Mouse (Mus musculus) erythroblast, embryonic 14.5 days (primary cell): Measurements from ENCODE around the gene 4933434E20Rik. TPM values are rescaled to one million over a fixed set of nuclear protein-coding genes. Genes with fewer than 3 reads are reported as not detected.
A peak's percentile ranks its signal among the peaks of the same experiment; 100 is the strongest.

ENCODE experiments used
- H3K27me3 ChIP-seq: 2 replicates; pipeline ENCODE4 v1.6.1; 2012; ENCODE audit warnings: inconsistent platforms; ENCODE audit not compliant: control insufficient read depth
- H3K36me3 ChIP-seq: 2 replicates; pipeline ENCODE4 v1.6.1; 2012; ENCODE audit warnings: mild to moderate bottlenecking, inconsistent platforms; ENCODE audit not compliant: control insufficient read depth
- H3K4me1 ChIP-seq: 2 replicates; pipeline ENCODE4 v1.6.1; 2012; ENCODE audit warnings: inconsistent platforms; ENCODE audit not compliant: control insufficient read depth
- H3K4me3 ChIP-seq: replicated peaks from 2 replicates; pipeline ENCODE3; 2012; ENCODE audit warnings: moderate library complexity, mild to moderate bottlenecking, inconsistent platforms
- H3K9me3 ChIP-seq: 2 replicates; pipeline ENCODE4 v1.6.1; 2012; ENCODE audit warnings: low read length, inconsistent platforms, mixed read lengths; ENCODE audit not compliant: control insufficient read depth
- GATA1 ChIP-seq: IDR thresholded peaks from 2 replicates; pipeline ENCODE4 v1.6.1; 2012; ENCODE audit warnings: low read length, inconsistent platforms, mixed read lengths
- TAL1 ChIP-seq: IDR thresholded peaks from 3 replicates; pipeline ENCODE4 v1.6.1; 2012; ENCODE audit warnings: low read length, inconsistent platforms, mixed read lengths
- polyA plus RNA-seq: library from polyadenylated mRNA; stranded (reverse); fragments of >175 nt; gene quantifications from 2 replicates; pipeline ENCODE4 v1.2.3, GENCODE M21; 2012

Gene 4933434E20Rik
- 0.43 and 0.89 TPM in 2 replicates for polyA plus RNA-seq

DNA sequence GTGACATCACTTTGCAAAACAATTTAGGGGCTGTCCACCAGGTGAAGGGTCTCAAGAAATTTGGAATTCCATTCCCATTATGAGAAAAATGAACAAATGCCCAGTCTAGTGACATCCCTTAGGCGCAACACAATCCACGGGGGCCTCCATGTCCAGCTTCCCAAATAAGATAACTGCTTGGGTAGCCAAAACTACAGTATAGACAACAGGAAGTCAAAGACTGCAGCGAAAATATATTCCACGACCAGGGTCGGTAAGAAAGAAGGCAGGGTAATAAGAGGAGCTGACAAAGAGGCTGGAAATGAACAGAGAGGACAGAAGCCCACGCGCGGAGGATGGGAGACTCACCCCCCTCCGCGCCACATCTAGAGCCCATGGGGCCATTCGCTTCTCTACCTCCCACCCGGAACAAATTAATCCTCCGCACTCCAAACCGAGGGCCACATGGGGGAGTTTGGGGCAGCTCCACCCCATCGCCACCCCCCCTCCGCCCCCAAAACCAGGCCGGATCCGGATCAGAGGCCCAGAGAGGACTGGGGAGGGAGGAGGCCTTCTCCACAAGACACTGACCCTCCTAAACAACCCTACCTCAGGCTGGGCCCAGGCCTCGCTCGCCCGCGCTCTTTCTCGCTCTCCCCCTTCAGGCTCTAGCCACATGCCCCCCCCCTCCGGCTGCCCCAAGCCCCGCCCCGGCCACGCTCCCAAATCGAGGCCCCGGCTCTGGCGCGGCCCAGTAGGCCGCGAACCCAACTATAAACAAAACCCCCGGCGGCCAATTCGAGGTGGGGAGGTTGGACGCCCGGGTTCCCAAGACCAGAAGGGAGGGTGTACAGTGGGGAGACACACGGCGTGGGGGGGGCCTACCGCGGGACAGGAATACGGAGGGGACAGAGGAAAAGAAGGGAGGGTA, at the start of gene 4933434E20Rik:
Gene 4933434E20Rik, plus strand, starts transcription at position 196 of the 910 bp plus-strand sequence.
- Histone ChIP-seq H3K27me3 (no peaks in the 10 kb centered on the region), H3K4me3 (peak within 1 kb of the TSS; percentile 93), H3K4me1 (peaks cover 41% of the 10 kb centered on the region), H3K9me3 (no peaks in the 10 kb centered on the region), H3K36me3 (peaks cover 49% of the 10 kb centered on the region)
- TF ChIP-seq TAL1 (no peak), GATA1 (no peak)

DNA sequence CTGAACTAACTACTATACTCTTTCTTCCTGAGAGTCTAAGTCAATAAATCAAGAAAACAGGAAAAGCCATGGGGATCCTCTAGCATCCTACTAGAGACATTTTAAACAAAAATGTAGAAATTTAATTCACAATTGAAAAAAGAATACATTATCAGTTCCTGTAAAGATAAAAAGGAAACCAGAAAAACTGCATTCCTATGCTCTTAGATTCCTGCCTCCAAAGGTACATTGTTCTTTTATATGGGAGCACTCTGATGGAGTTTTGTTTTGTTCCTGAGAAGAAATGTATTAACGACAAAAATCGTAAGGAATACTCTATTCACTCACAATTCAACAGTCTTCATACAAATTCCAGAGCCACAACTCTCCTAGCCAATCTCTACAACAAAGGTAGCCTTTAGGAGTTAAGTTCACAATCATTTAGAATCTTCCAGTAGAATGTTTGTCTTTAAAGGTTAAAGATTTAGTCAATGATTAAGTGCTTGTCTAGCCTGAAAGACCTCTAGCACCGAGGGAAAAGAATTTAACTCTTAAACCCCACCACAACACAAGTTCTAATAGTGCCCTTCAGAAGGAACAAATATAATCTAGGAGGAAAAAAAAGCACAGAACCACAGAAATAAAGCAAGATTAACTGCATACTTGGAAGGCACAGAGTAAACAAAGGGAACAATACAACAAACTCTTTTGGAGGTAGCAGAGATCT, 47.2 kb upstream of the 4933434E20Rik start:
- Histone ChIP-seq H3K4me1 (peaks cover 4% of the 10 kb centered on the region), H3K27me3 (no peaks in the 10 kb centered on the region), H3K36me3 (peaks cover 88% of the 10 kb centered on the region), H3K9me3 (no peaks in the 10 kb centered on the region), H3K4me3 (no peak overlapping the region)
- no peak for TF ChIP-seq GATA1
- TF ChIP-seq TAL1, result no peak

DNA sequence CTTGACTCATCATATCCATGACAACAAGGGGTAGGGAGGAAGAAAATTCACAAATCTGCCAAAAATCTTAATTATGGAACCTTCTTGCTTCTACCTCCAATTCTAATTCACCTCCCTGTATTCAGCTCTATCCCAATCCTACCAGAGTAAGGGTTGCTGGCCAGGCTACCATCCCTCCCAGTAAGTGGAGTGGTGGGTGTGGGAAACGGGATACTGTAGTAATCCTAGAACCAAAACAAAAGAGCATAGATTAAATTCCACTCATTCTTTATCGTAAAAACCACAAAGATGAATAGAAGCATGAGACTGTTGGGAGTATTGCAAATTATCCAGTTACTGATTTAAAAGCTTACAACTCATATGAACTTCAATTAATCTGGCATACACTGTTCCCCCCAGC, 41.1 kb upstream of the 4933434E20Rik start:
- H3K27me3 ChIP-seq, result no peaks in the 10 kb centered on the region
- no peaks in the 10 kb centered on the region for H3K4me1 ChIP-seq
- no peak overlapping the region for H3K4me3 ChIP-seq
- H3K9me3 ChIP-seq, result no peaks in the 10 kb centered on the region
- TF ChIP-seq GATA1 (no peak), TAL1 (no peak)
- H3K36me3 ChIP-seq, result peaks cover 99% of the 10 kb centered on the region

DNA sequence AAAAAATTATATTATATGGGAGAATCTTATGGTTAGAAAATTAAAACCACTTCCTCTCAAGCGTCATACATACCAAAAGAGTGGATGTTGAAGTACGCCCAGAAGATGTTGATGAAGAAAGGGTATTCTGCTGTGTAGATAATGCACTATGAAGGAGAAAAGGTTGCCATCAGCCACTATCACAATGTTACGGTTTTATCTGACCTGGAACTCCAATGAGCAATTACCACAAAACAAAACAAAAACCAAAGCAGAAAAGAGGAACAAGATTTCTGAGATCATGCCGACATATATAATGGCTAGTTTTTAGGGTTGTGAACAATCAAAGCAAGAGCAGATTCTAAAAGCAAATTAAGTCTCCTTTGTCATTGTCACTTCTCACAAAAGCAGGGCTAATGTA, 34.8 kb upstream of the 4933434E20Rik start:
- Histone ChIP-seq H3K9me3 (no peaks in the 10 kb centered on the region), H3K4me1 (no peaks in the 10 kb centered on the region)

DNA sequence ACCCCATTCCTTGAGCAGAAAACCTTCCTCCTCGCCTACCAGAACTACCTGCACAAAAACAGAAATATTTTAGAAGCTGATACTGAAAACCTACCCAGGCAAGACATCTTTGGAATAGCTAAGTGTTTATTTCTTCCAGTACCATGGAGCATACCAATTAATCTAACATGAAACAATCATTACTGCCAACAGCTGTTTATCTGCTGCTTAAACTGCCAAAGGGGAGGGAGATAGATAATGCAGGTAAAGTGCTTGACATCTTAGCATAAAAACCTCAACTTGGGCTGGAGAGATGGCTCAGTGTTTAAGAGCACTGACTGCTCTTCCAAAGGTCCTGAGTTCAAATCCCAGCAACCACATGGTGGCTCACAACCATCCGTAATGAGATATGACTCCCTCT, 16.8 kb upstream of the 4933434E20Rik start:
- TF ChIP-seq GATA1, result no peak
- TF ChIP-seq TAL1, result no peak
- Histone ChIP-seq H3K27me3 (no peaks in the 10 kb centered on the region), H3K4me1 (no peaks in the 10 kb centered on the region; the same call in 1 of the 2 replicates), H3K4me3 (no peak overlapping the region), H3K9me3 (no peaks in the 10 kb centered on the region), H3K36me3 (peaks cover 97% of the 10 kb centered on the region)

More for the DNA sequence above, 34.8 kb upstream of the 4933434E20Rik start:
- TF ChIP-seq TAL1, result no peak
- no peak for TF ChIP-seq GATA1
- Histone ChIP-seq H3K36me3 (peaks cover 100% of the 10 kb centered on the region), H3K27me3 (no peaks in the 10 kb centered on the region), H3K4me3 (no peak overlapping the region)

DNA sequence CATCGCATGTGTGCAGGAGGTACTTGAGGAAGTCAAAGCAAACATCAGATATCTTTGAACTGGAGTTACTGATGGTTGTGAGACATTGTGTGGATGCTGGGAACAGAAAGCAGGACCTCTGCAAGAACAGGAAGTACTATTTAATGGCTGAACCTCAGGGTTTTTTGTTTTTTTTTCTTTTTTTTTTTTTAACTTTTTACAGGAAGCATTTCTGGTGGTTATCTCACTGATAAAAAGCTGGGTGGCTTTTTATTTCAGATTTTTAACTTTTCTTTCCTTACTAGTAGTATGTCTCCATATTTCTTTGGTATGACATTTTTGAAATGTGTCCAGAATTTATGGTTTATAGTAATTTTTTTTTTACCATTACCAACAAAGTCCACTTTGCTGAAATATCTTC, 15.2 kb upstream of the 4933434E20Rik start:
- Histone ChIP-seq H3K27me3 (no peaks in the 10 kb centered on the region), H3K4me3 (no peak overlapping the region), H3K9me3 (no peaks in the 10 kb centered on the region), H3K4me1 (no peaks in the 10 kb centered on the region; the same call in 1 of the 2 replicates), H3K36me3 (peaks cover 97% of the 10 kb centered on the region)
- TF ChIP-seq TAL1 (no peak), GATA1 (no peak)

DNA sequence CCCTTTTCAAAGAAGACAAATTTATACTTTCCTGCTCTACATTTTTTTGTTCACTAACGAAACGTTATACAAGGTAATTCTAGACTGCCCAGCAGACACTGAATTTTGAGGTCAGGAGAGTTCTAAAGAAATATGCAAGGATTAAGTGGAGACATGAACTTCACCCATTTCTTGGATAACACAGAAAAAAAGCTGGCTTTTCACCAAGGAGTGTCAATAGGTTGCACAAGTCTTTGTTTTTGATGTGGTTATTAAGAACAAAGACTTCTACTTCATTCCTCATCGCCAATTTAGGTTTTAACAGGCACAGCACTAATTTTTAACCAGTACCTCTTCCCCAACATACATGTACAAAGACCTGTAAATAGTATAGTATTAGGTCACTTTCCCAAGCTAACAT, 1.7 kb upstream of the 4933434E20Rik start:
- Histone ChIP-seq H3K4me3 (no peak overlapping the region), H3K27me3 (no peaks in the 10 kb centered on the region), H3K4me1 (peaks cover 36% of the 10 kb centered on the region), H3K9me3 (no peaks in the 10 kb centered on the region), H3K36me3 (peaks cover 48% of the 10 kb centered on the region)
- TF ChIP-seq TAL1 (no peak), GATA1 (no peak)

DNA sequence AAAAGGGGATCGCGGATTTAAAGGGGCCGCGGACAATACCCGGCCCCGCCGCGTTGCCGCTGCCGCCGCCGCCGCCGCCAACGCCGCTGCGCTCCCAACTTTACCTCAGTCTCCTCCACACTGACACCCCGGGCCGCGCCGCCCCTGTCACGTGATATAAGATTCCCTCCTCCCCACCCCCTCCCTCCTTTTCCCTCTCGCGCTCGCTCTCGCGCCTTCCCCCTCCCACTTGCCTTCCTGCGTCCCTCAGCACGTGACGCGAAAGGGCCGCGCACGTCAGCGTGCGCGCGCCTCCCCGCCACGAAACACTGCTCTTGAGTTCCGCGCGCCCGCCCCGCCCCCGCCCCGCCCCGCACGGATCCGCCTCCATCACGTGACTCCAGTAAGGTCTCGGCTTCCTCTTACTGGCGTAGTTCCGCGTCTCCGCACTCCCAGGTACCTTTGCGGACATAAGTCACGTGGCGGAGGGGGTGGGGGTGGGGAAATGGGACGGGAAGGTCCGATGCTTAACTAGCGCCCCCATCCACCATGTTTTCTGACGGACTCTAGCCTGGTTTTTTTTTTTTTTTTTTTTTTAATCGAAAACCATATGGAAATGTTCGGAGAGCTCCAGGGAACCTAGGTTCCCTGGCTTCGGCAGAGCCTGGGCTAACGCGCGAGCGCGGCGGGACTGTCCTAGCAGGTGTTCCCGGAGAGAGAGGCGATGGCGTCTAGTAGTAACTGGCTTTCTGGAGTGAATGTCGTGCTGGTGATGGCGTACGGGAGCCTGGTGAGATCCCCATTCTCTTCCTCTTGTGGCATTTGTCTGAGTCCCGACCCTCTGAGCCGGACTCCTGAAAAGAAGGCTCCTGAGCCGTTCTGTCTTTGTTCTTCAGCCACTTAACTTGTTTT, 1.2 kb downstream of the 4933434E20Rik start, which contains the start of gene Ubap2l:
Gene Ubap2l, minus strand, starts transcription at position 278 of the 891 bp plus-strand sequence.
- Histone ChIP-seq H3K4me3 (peak within 1 kb of the TSS; percentile 93), H3K4me1 (peaks cover 41% of the 10 kb centered on the region), H3K36me3 (peaks cover 49% of the 10 kb centered on the region), H3K27me3 (no peaks in the 10 kb centered on the region), H3K9me3 (no peaks in the 10 kb centered on the region)
- TF ChIP-seq TAL1 (no peak), GATA1 (no peak)
